ENCODE assay signal across 8 mouse cellular contexts in genomic region chr7:127345512-127346325, GRCm38 (mm10). TPM values are rescaled to one million over a fixed set of nuclear protein-coding genes. Genes with fewer than 3 reads are reported as not detected.
A peak's percentile ranks its signal among the peaks of the same experiment; 100 is the strongest.
DNase-seq lines count a peak whose midpoint lies in the region; ATAC-seq lines count a peak whose summit lies in the region.

Gene Zfp768, minus strand, starts transcription at chr7:127345589.

- under 1% methylated on average over 68 of the region's 76 CpGs for WGBS in hindbrain, embryonic 13.5 days

- no peaks in the 10 kb centered on the region for H3K9me3 ChIP-seq in hindbrain, embryonic 13.5 days

- H3K4me2 ChIP-seq in hindbrain, embryonic 13.5 days = peak within 1 kb of the TSS; percentile 84

- peak within 1 kb of the TSS; percentile 94 for H3K27ac ChIP-seq in hindbrain, embryonic 13.5 days

- H3K36me3 ChIP-seq in hindbrain, embryonic 13.5 days = peaks cover 29% of the 10 kb centered on the region

- peak within 1 kb of the TSS; percentile 86 for H3K4me3 ChIP-seq in hindbrain, embryonic 13.5 days

- H3K4me1 ChIP-seq in hindbrain, embryonic 13.5 days (replicated peaks) = peaks cover 38% of the 10 kb centered on the region

- peak within 1 kb of the TSS; percentile 96 for H3K9ac ChIP-seq in hindbrain, embryonic 13.5 days

- DNase-seq in NIH3T3 (ENCODE audit: low read depth) = peak; percentile 92
- peak; percentile 98 to 99 for DNase-seq in cerebellum, postnatal 10 days
- DNase-seq in frontal cortex, postnatal 14 days (ENCODE audit: low spot score in 2 of 2) = peak; percentile 77 to 81
- DNase-seq in layer of hippocampus, postnatal 25 days (ENCODE audit: extremely low spot score in 1 of 2, low spot score in 1 of 2) = peak; percentile 90 to 92
- peak; percentile 92 for DNase-seq in lung, postnatal 25 days (ENCODE audit: low spot score)
- DNase-seq in retina, embryonic 14.5 days (ENCODE audit: low spot score) = peak; percentile 96
- DNase-seq in urinary bladder, adult 18-20 months (ENCODE audit: low spot score in 2 of 2) = peak; percentile 90 to 96

- H3K27me3 ChIP-seq in hindbrain, embryonic 13.5 days = no peaks in the 10 kb centered on the region

- ATAC-seq in hindbrain, embryonic 13.5 days (ENCODE audit: low FRiP score) = peak; percentile 93

RNA-seq across cellular contexts. Expression of gene Zfp768, which starts in this region (rescaled TPM):
- polyA plus RNA-seq in hindbrain, embryonic 13.5 days (2015; fragmentation: Nextera tagmentation; extraction: Ambion mirVana) = 17.1 and 17.3 TPM in 2 replicates
- total RNA-seq in layer of hippocampus, postnatal 25 days (2021) = 10 to 100 TPM; 11.5 to 11.8 TPM

Comparison
In these comparisons a context has a peak if more than half of its experiments do, and no peak if none do; other contexts are left out.
1. Peak in every context shown above with its lines: DNase-seq, ATAC-seq, H3K4me3 ChIP-seq and H3K27ac ChIP-seq.